Mouse (Mus musculus): ENCODE data around the gene Nfic. TPM values are rescaled to one million over a fixed set of nuclear protein-coding genes. Genes with fewer than 3 reads are reported as not detected.

Nfic gene
- polyA plus RNA-seq, 1 experiment from 2014 or later: 21.1 TPM

DNA sequence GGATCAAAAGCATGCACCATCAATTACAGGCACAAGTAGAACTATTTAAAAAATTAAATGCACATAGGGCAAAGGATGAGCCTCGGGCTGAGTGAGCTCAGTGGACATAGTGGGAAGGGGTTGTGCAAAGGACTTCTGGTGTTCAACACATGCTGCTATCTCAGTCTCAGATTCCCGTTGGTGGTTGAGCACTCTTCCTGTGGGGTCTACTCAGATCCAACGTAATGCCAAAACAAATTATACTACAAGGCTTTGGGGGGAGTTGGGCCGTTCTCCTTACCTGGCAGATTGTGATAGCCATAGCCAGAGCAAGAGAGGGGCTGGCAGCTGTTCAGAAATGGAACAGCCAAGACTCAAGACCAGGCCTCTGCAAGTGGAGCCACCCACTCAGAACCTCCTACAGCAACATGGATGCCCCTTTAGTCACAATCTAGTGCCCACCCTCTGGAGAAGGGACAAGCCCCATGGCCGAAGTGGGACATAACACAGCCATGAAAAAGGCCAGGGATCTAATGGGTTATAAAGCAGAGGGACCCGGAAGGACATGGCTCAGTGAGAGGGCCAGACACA is 75.5 kb downstream of the Nfic start:
- no peak overlapping the region for H3K4me3 ChIP-seq (ENCODE audit: low read depth, low read length)
- no peak for DNase-seq
- no peak for ATAC-seq
- H3K36me3 ChIP-seq (replicated peaks; ENCODE audit: insufficient read depth, low read length): peaks cover 12% of the 10 kb centered on the region
- H3K27ac ChIP-seq (ENCODE audit: low read depth): peak overlapping the region; percentile 97
- 69% methylated on average over 6 of the region's 6 CpGs for WGBS (ENCODE audit: insufficient replicate concordance)
- peaks cover 40% of the 10 kb centered on the region for H3K4me1 ChIP-seq (ENCODE audit: insufficient read depth)
- TF ChIP-seq CTCF (IDR thresholded peaks at IDR 0.05; ENCODE audit: low read depth) (no peak), EP300 (IDR thresholded peaks at IDR 0.05; ENCODE audit: low read depth) (no peak)
- peak overlapping the region; percentile 7; the same call in 1 of the 2 replicates for H3K4me2 ChIP-seq (ENCODE audit: low read depth, low read length)
- peak overlapping the region; percentile 16; the same call in 1 of the 2 replicates for H3K9ac ChIP-seq (replicated peaks)
- no peaks in the 10 kb centered on the region for H3K9me3 ChIP-seq (ENCODE audit: low read length)
- no peaks in the 10 kb centered on the region for H3K27me3 ChIP-seq (ENCODE audit: insufficient read depth, low read length)

DNA sequence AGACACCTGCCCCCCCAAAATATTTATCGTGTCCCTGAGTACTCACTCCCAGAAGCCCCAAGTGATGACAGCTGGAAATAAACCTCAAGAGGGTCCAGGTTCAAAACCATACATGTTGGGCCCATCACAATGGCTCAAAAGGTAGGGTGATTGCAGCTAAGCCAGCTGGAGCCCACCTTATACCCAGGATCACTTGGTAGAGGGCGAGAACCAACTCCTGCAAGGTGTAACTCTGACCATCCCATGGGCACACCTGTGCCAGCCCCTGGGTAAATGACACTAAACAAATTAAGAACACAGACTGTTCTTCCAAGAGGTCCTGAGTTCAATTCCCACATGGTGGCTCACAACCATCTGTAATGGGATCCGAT is 76.3 kb downstream of the Nfic start:
- ATAC-seq (no peak), DNase-seq (no peak)
- peak overlapping the region; percentile 77 for H3K4me2 ChIP-seq (ENCODE audit: low read depth, low read length)
- TF ChIP-seq EP300 (IDR thresholded peaks at IDR 0.05; ENCODE audit: low read depth): no peak
- no peak for TF ChIP-seq CTCF (IDR thresholded peaks at IDR 0.05; ENCODE audit: low read depth)
- no peaks in the 10 kb centered on the region for H3K27me3 ChIP-seq (ENCODE audit: insufficient read depth, low read length)
- H3K9me3 ChIP-seq (ENCODE audit: low read length): no peaks in the 10 kb centered on the region
- peaks cover 16% of the 10 kb centered on the region for H3K36me3 ChIP-seq (replicated peaks; ENCODE audit: insufficient read depth, low read length)
- H3K4me3 ChIP-seq (ENCODE audit: low read depth, low read length): peak overlapping the region; percentile 57
- peak overlapping the region; percentile 64 for H3K9ac ChIP-seq (replicated peaks)
- 59% methylated on average over 3 of the region's 3 CpGs for WGBS (ENCODE audit: insufficient replicate concordance)
- H3K27ac ChIP-seq (ENCODE audit: low read depth): peak overlapping the region; percentile 97
- peaks cover 39% of the 10 kb centered on the region for H3K4me1 ChIP-seq (ENCODE audit: insufficient read depth)

DNA sequence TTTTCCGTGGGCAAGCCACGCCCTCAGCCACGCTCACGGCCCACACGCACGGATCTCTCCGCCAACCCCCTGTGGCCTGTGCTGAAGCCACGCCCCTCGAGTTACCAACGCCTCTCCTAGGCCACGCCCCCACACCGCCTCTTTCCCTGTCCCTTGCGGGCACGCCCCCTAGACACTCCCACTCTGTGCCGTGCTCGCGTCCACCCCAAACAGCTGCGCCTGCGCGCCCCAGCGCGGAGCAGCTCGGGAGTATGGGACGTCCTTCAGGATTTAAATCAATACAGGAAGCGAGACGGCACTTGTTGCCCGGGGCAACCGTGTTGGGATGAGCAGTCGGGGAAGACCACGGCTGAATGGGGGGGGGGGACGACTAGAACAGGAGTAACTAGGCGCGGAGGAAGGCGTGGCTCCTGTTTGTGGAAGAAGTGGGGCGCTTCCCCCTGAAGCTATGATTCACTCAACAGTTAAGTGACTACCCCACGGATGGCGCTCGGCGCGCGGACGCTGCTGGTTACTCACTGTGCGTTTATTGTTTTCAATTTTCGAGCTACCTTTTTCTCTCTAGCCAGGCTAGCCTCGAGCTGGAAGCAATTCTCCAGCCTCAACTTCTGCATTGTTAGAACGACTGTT is 76.8 kb downstream of the Nfic start:
- ATAC-seq: peak; percentile 81
- Histone ChIP-seq H3K36me3 (replicated peaks; ENCODE audit: insufficient read depth, low read length) (peaks cover 21% of the 10 kb centered on the region), H3K9ac (replicated peaks) (peak overlapping the region; percentile 64), H3K4me2 (ENCODE audit: low read depth, low read length) (peak overlapping the region; percentile 77), H3K4me1 (ENCODE audit: insufficient read depth) (peaks cover 39% of the 10 kb centered on the region), H3K9me3 (ENCODE audit: low read length) (no peaks in the 10 kb centered on the region), H3K4me3 (ENCODE audit: low read depth, low read length) (peak overlapping the region; percentile 87), H3K27me3 (ENCODE audit: insufficient read depth, low read length) (no peaks in the 10 kb centered on the region), H3K27ac (ENCODE audit: low read depth) (peak overlapping the region; percentile 97)
- peak; percentile 100 for DNase-seq
- under 1% methylated on average over 43 of the region's 46 CpGs for WGBS (ENCODE audit: insufficient replicate concordance)
- TF ChIP-seq CTCF (IDR thresholded peaks at IDR 0.05; ENCODE audit: low read depth) (peak; percentile 35), EP300 (IDR thresholded peaks at IDR 0.05; ENCODE audit: low read depth) (no peak)

DNA sequence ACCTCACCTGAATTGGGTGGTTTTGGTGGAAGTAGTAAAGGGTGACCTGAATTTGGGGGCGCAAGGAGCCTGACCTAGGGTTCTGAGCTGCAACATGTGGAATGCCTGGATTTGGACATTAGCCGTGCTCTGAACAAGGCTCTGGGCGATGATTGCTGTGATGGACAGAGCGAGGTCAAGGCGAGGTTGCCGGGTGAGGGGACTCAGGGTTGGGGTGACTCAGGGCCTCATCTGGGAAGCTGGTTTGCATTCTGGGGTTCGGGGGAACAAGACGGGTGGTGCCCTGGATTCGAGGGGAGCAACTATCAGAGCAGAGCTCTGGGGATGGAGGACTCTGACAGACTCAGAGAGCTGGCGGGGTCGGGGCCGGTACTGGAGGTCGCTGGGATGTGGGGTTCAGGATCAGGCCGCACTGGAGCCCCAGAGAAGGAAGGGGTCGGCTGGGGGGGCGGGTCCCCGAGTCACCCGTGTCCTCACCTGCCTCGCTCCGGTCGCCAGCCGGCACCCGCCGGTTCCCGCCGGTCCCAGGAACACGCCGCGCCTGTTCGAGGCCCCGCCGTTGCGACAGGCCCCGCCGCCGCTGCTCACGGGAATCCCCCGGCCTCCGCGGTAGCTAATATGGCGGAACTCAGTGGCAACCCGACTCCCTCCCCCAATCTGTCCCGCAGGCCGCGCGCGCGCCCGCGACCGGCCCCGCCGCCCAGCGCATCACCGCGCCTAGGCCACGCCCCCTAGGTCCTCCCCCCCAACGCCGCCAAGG is 77.5 kb downstream of the Nfic start, which contains the start of gene Fzr1:
Gene Fzr1, minus strand, starts transcription at position 724 of the 760 bp plus-strand sequence.
- Histone ChIP-seq H3K4me2 (ENCODE audit: low read depth, low read length) (peak within 1 kb of the TSS; percentile 77), H3K27me3 (ENCODE audit: insufficient read depth, low read length) (no peaks in the 10 kb centered on the region), H3K9ac (replicated peaks) (peak within 1 kb of the TSS; percentile 97), H3K4me3 (ENCODE audit: low read depth, low read length) (peak within 1 kb of the TSS; percentile 87), H3K4me1 (ENCODE audit: insufficient read depth) (peaks cover 39% of the 10 kb centered on the region), H3K9me3 (ENCODE audit: low read length) (no peaks in the 10 kb centered on the region), H3K27ac (ENCODE audit: low read depth) (peak within 1 kb of the TSS; percentile 97), H3K36me3 (replicated peaks; ENCODE audit: insufficient read depth, low read length) (peaks cover 28% of the 10 kb centered on the region)
- WGBS (ENCODE audit: insufficient replicate concordance): 1% methylated on average over 50 of the region's 59 CpGs
- TF ChIP-seq EP300 (IDR thresholded peaks at IDR 0.05; ENCODE audit: low read depth) (no peak), CTCF (IDR thresholded peaks at IDR 0.05; ENCODE audit: low read depth) (no peak)
- DNase-seq: no peak
- no peak for ATAC-seq

DNA sequence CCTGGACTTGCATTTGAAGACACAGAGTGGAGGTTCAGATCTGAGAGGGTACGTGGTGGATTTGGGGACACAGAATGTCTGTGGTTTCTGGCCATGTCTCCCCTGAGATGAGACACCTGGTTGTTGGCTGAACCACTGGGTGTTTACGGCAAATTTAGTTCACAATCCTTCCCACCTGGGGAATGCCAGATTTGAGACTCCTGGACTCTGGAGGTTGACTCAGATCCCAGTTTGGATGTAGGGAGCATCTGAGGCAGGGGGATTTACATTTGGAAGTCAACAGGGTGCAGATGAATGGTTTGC is 78.1 kb downstream of the Nfic start:
- Histone ChIP-seq H3K4me1 (ENCODE audit: insufficient read depth) (peaks cover 39% of the 10 kb centered on the region), H3K9me3 (ENCODE audit: low read length) (no peaks in the 10 kb centered on the region), H3K27ac (ENCODE audit: low read depth) (peak overlapping the region; percentile 87), H3K4me2 (ENCODE audit: low read depth, low read length) (peak overlapping the region; percentile 68), H3K27me3 (ENCODE audit: insufficient read depth, low read length) (no peaks in the 10 kb centered on the region), H3K36me3 (replicated peaks; ENCODE audit: insufficient read depth, low read length) (peaks cover 33% of the 10 kb centered on the region), H3K4me3 (ENCODE audit: low read depth, low read length) (peak overlapping the region; percentile 87), H3K9ac (replicated peaks) (peak overlapping the region; percentile 97)
- ATAC-seq: no peak
- TF ChIP-seq EP300 (IDR thresholded peaks at IDR 0.05; ENCODE audit: low read depth): no peak
- TF ChIP-seq CTCF (IDR thresholded peaks at IDR 0.05; ENCODE audit: low read depth): no peak
- DNase-seq: no peak
- WGBS (ENCODE audit: insufficient replicate concordance): 43% methylated on average over 2 of the region's 2 CpGs

Data from liver, postnatal 0 days (tissue).